Mouse (Mus musculus) myocyte (in vitro differentiated cells): Measurements from ENCODE around the gene Car5a. TPM values are rescaled to one million over a fixed set of nuclear protein-coding genes. Genes with fewer than 3 reads are reported as not detected.

Experiments used
- H3K27me3 ChIP-seq: one replicate; pipeline ENCODE4 v1.6.1; 2011; ENCODE audit not compliant: control insufficient read depth, insufficient read depth, insufficient read length
- H3K36me3 ChIP-seq: one replicate; pipeline ENCODE4 v1.6.1; 2011; ENCODE audit not compliant: control insufficient read depth, insufficient read depth
- H3K4me2 ChIP-seq: one replicate; pipeline ENCODE4 v1.6.1; 2011; ENCODE audit warnings: low read depth, control low read depth
- H3K4me3 ChIP-seq: one replicate; pipeline ENCODE4 v1.5.1; 2011; ENCODE audit warnings: mild to moderate bottlenecking, control low read depth, moderate library complexity
- H3K79me2 ChIP-seq: one replicate; pipeline ENCODE4 v1.6.1; 2011; ENCODE audit not compliant: control insufficient read depth, insufficient read depth
- H3ac ChIP-seq: one replicate; pipeline ENCODE4 v1.6.1; 2011; ENCODE audit not compliant: control insufficient read depth, insufficient read length
- CEBPB ChIP-seq: IDR thresholded peaks from 2 replicates; pipeline ENCODE4 v1.6.1; 2011; ENCODE audit warnings: mild to moderate bottlenecking, moderate library complexity; ENCODE audit not compliant: poor library complexity, insufficient read depth, severe bottlenecking
- E2F4 ChIP-seq: IDR thresholded peaks from one replicate; pipeline ENCODE4 v1.6.1; 2011; ENCODE audit warnings: mild to moderate bottlenecking, control low read depth, moderate library complexity; ENCODE audit not compliant: insufficient read depth
- MAX ChIP-seq: IDR thresholded peaks from one replicate; pipeline ENCODE4 v1.6.1; 2011; ENCODE audit warnings: low read depth, mild to moderate bottlenecking, control low read depth
- MYOD1 ChIP-seq, 3 experiments: IDR thresholded peaks; one replicate each; pipeline ENCODE4 v1.6.1; 2011; ENCODE audit warnings: control low read depth in 2 of 3, low read depth in 2 of 3, mild to moderate bottlenecking in 2 of 3, moderate library complexity in 1 of 3; ENCODE audit not compliant: insufficient read length in 2 of 3, control insufficient read depth in 1 of 3
- MYOG ChIP-seq, 3 experiments: IDR thresholded peaks; one replicate each; pipeline ENCODE4 v1.6.1; 2011; ENCODE audit warnings: control low read depth in 2 of 3, low read depth in 2 of 3, mild to moderate bottlenecking in 2 of 3; ENCODE audit not compliant: insufficient read length in 2 of 3, control insufficient read depth in 1 of 3, insufficient read depth in 1 of 3
- POLR2A ChIP-seq: IDR thresholded peaks from one replicate; pipeline ENCODE4 v1.6.1; 2011; ENCODE audit warnings: low read depth, mild to moderate bottlenecking, control low read depth, moderate library complexity; ENCODE audit not compliant: insufficient read length
- POLR2AphosphoS2 ChIP-seq: IDR thresholded peaks from one replicate; pipeline ENCODE4 v1.6.1; 2011; ENCODE audit warnings: low read depth, control low read depth; ENCODE audit not compliant: insufficient read length
- REST ChIP-seq: IDR thresholded peaks from one replicate; pipeline ENCODE4 v1.6.1; 2011; ENCODE audit warnings: mild to moderate bottlenecking, control low read depth, moderate library complexity; ENCODE audit not compliant: insufficient read depth, insufficient read length
- SRF ChIP-seq: IDR thresholded peaks from one replicate; pipeline ENCODE4 v1.6.1; 2011; ENCODE audit warnings: low read depth; ENCODE audit not compliant: control insufficient read depth, insufficient read length
- TCF12 ChIP-seq: IDR thresholded peaks from one replicate; pipeline ENCODE4 v1.6.1; 2011; ENCODE audit warnings: mild to moderate bottlenecking, control low read depth; ENCODE audit not compliant: poor library complexity, insufficient read depth, severe bottlenecking
- TCF3 ChIP-seq: IDR thresholded peaks from one replicate; pipeline ENCODE4 v1.6.1; 2011; ENCODE audit warnings: low read depth, control low read depth; ENCODE audit not compliant: insufficient read length
- USF1 ChIP-seq: IDR thresholded peaks from one replicate; pipeline ENCODE4 v1.6.1; 2011; ENCODE audit warnings: low read depth, mild to moderate bottlenecking, control low read depth, moderate library complexity
- polyA plus RNA-seq: library from polyadenylated mRNA; unstranded; fragments of >200 nt; fragmentation: generic; extraction: Trizol; gene quantifications from one replicate; pipeline ENCODE4 v1.2.1, GENCODE M21; 2012; ENCODE audit warnings: missing spikeins

The Car5a gene
- polyA plus RNA-seq, 1 experiment = not detected

DNA sequence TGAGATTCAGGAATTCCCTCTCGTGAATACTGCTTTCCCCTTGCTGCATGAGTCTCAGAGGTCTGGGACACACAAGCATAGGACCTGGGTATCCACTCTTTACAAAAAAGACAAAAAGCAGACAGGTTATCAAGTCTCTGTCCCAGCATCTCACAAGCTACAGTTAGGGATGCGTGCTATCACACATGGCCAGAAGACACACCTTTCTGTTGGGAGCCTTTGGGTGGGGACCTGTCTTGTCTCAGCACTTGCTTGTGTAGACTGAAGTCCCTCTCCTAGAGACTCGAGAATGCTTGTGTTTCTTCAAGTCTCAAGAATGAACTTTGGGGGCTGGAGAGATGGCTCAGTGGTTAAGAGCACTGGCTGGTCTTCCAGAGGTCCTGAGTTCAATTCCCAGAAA, 31.9 kb downstream of the Car5a start:
- H3K79me2 ChIP-seq = no peaks in the 10 kb centered on the region
- H3K4me3 ChIP-seq = no peak overlapping the region
- H3K36me3 ChIP-seq = no peaks in the 10 kb centered on the region
- no peaks in the 10 kb centered on the region for H3K27me3 ChIP-seq
- TF ChIP-seq USF1 (no peak), MAX (no peak), MYOG (IDR thresholded peaks at IDR 0.05; ENCODE audit: control insufficient read depth in 1 of 3, insufficient read depth in 1 of 3, insufficient read length in 2 of 3, low read depth in 2 of 3) (no peak), REST (no peak), TCF3 (no peak), POLR2A (no peak)
- H3ac ChIP-seq = no peak overlapping the region
- H3K4me2 ChIP-seq = no peak overlapping the region

DNA sequence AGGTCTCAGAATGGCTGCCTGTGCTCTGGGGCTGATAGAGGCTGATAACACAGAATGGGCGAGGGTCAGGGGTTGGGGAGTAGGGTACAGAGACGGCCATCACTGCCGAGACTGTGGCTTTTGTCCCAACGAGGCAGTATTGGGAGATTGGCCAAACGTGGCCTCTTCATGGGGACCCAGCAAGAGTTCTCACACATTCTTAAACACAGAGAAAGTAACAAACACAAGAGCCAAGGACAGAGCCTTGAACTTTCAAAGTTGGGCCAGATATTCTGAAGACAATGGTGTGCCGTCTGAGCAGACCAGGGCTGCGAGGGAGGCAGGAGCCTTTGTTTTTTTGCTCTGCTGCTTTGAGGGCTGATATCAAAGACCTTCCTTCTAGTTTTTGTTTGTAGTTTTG, 32.7 kb downstream of the Car5a start:
- peaks cover 4% of the 10 kb centered on the region for H3K79me2 ChIP-seq
- no peaks in the 10 kb centered on the region for H3K27me3 ChIP-seq
- no peak overlapping the region for H3K4me2 ChIP-seq
- no peak for TF ChIP-seq TCF12
- TF ChIP-seq SRF = no peak
- no peak for TF ChIP-seq POLR2A
- TF ChIP-seq POLR2AphosphoS2 = no peak
- TF ChIP-seq USF1 = no peak
- no peak for TF ChIP-seq E2F4
- no peak for TF ChIP-seq TCF3
- TF ChIP-seq MYOD1 (IDR thresholded peaks at IDR 0.05; ENCODE audit: control insufficient read depth in 1 of 3, insufficient read length in 2 of 3, low read depth in 2 of 3) = no peak
- no peak for TF ChIP-seq REST
- no peak for TF ChIP-seq MYOG (IDR thresholded peaks at IDR 0.05; ENCODE audit: control insufficient read depth in 1 of 3, insufficient read depth in 1 of 3, insufficient read length in 2 of 3, low read depth in 2 of 3)
- TF ChIP-seq MAX = no peak
- no peak for TF ChIP-seq CEBPB
- no peaks in the 10 kb centered on the region for H3K36me3 ChIP-seq
- H3K4me3 ChIP-seq = no peak overlapping the region
- no peak overlapping the region for H3ac ChIP-seq

DNA sequence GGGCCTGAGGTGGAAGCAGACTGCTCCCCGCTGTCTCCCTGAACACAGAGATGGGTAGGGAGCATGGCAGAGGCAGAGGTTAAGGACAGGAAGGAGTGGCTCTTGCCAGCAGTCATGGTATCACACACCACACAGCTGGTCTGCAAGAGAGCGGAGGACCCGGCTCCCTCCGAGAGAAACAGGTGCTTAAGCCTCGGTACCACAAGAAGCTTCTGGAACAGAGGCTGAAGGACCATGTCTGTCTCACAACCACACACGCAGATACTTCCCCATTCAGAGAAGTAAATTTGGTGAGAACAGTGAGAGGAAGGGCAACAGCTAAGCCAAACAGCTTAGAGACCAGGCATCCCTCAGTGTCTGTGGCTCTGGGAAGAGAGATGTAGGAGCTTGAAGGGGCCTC, 33.3 kb downstream of the Car5a start:
- Histone ChIP-seq H3K4me2 (no peak overlapping the region), H3K79me2 (peaks cover 10% of the 10 kb centered on the region), H3ac (no peak overlapping the region), H3K27me3 (no peaks in the 10 kb centered on the region), H3K36me3 (no peaks in the 10 kb centered on the region), H3K4me3 (no peak overlapping the region)
- TF ChIP-seq MYOG (IDR thresholded peaks at IDR 0.05; ENCODE audit: control insufficient read depth in 1 of 3, insufficient read depth in 1 of 3, insufficient read length in 2 of 3, low read depth in 2 of 3) (peak in 1 of 3 experiments; percentile 51), USF1 (no peak), MYOD1 (IDR thresholded peaks at IDR 0.05; ENCODE audit: control insufficient read depth in 1 of 3, insufficient read length in 2 of 3, low read depth in 2 of 3) (peak in 1 of 3 experiments; percentile 46), E2F4 (no peak), REST (no peak)

DNA sequence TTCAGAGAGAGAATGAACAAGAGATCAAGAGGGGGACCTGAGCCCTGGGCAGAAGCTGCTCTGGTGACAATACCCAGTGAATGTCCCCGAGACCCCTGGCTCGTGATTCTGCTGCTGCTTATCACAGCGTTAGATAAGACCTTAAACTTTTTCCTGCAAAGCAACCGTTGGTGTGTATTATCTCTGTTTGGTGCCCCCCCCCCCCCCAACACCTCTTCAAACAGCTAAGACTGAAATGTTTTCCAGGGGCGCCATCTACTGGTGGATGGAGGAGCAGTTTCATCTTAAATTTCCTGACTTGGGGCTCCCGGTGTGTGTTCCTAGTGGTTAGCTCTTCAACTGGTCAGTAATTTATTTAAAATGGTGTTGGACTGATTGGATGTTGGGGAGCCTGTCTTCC, 35.0 kb downstream of the Car5a start:
- H3K4me2 ChIP-seq = no peak overlapping the region

DNA sequence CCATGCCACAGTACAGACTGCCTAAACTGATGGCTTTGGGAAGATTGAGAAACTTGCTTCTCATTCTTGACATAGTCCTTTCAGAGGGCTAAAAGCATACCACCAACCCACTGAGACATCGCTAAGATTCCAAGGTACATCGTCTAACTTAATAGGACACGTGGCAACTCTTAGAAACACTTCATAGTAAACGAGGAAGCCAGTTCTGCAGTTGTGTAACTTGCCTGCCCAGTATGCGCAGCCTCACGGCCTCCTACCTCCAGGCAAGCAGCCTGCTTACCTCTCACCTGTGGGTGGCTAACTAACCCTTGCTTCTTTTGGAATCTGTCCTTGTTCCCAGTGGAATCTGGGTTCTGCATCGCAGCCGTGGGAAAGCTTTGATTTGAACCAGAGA, 35.6 kb downstream of the Car5a start:
- H3K27me3 ChIP-seq = no peaks in the 10 kb centered on the region
- peaks cover 32% of the 10 kb centered on the region for H3K79me2 ChIP-seq
- TF ChIP-seq MYOG (IDR thresholded peaks at IDR 0.05; ENCODE audit: control insufficient read depth in 1 of 3, insufficient read depth in 1 of 3, insufficient read length in 2 of 3, low read depth in 2 of 3) = no peak
- TF ChIP-seq REST = no peak
- TF ChIP-seq POLR2A = no peak
- no peak for TF ChIP-seq POLR2AphosphoS2
- TF ChIP-seq TCF3 = no peak
- TF ChIP-seq USF1 = no peak
- no peak for TF ChIP-seq TCF12
- H3K4me3 ChIP-seq = peak overlapping the region; percentile 100
- H3K4me2 ChIP-seq = peak overlapping the region; percentile 91
- H3K36me3 ChIP-seq = peaks cover 14% of the 10 kb centered on the region
- no peak overlapping the region for H3ac ChIP-seq

More for the DNA sequence above, 35.0 kb downstream of the Car5a start:
- no peaks in the 10 kb centered on the region for H3K27me3 ChIP-seq
- peaks cover 27% of the 10 kb centered on the region for H3K79me2 ChIP-seq
- H3K4me3 ChIP-seq = no peak overlapping the region
- no peak overlapping the region for H3ac ChIP-seq
- TF ChIP-seq MYOG (IDR thresholded peaks at IDR 0.05; ENCODE audit: control insufficient read depth in 1 of 3, insufficient read depth in 1 of 3, insufficient read length in 2 of 3, low read depth in 2 of 3) (no peak), SRF (no peak), POLR2A (no peak), MYOD1 (IDR thresholded peaks at IDR 0.05; ENCODE audit: control insufficient read depth in 1 of 3, insufficient read length in 2 of 3, low read depth in 2 of 3) (no peak), POLR2AphosphoS2 (no peak), CEBPB (no peak)
- peaks cover 8% of the 10 kb centered on the region for H3K36me3 ChIP-seq
